Mouse (Mus musculus) regulatory T cell (primary cell): ENCODE data around the gene Gm21778.
"Not testable (repeated sequence)": the region's sequence is repeated elsewhere in the genome, so short reads cannot be mapped to it uniquely, and the experiment has no call there.

Experiments used
- in situ Hi-C: fragments of 300-600 bp; cut with MboI, MseI; formaldehyde crosslinking; loops from one replicate; pipeline ENCODE4 v1.15.1; 2025; ENCODE audit warnings: high pct_unique_total_duplicates

Gm21778 gene

GRCm38 (mm10) chrY:5942160-5942559 lies at the start of gene Gm21778:
TSS of gene Gm21778 (plus strand) at chrY:5942460.
- in situ Hi-C loops = not testable (repeated sequence)
